Mouse (Mus musculus) megakaryocyte, embryonic 14.5 days (primary cell): ENCODE measurements around the gene Haus6.

Experiments
- FLI1 ChIP-seq: IDR thresholded peaks from 2 replicates; pipeline ENCODE4 v1.6.1; 2012; ENCODE audit warnings: low read length, inconsistent platforms, mixed read lengths
- GATA1 ChIP-seq: IDR thresholded peaks from 3 replicates; pipeline ENCODE4 v1.6.1; 2012; ENCODE audit warnings: mixed read lengths, low read length, inconsistent platforms, borderline replicate concordance

- TF ChIP-seq FLI1 = no peak
- no peak for TF ChIP-seq GATA1
Observed at GRCm38 (mm10) chr4:86559006-86559405, 52.8 kb downstream of the Haus6 start.
